Mouse (Mus musculus): ENCODE data around the gene Sos1.

- TF ChIP-seq POLR2A (IDR thresholded peaks at IDR 0.05; ENCODE audit: low read depth, low read length) (no peak), CTCF (IDR thresholded peaks at IDR 0.05; ENCODE audit: borderline replicate concordance, insufficient read depth, low read length) (no peak)
These were observed 30.2 kb upstream of the Sos1 start for GRCm38 (mm10) chr17:80510459-80510855.
